Mouse (Mus musculus): ENCODE measurements at regions not wholly inside any gene's neighbourhood (a gene's known extent, or its start where the extent isn't known, plus 50 kb on each side); places are given as distances from the start of the nearest gene placed in this dataset.

DNA sequence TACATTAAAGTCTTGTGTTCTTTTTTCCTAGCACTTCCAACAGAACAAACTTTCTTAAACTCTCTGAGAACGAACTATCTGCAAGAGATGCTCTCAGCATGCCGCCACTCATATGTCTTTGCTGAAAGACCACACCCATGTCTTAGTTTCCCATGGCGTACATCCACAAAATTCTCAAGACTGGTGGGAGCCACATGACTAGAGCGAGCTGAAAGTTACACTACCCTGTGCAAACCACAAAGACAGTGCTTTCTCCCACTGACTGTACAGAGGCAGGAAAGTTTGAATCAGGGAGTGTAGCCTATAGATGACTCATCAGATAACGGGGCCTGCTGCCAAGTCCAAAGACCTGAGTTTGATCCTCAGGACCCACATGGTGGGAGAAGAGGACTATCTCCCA, 554.5 kb upstream of the Cdh11 start:
- DNase-seq = no peak
- no peaks in the 10 kb centered on the region for H3K27me3 ChIP-seq (ENCODE audit: control insufficient read depth, insufficient read depth, low read length)
- H3K27ac ChIP-seq (ENCODE audit: insufficient read depth, low read length) = no peak overlapping the region
- WGBS = 85% methylated on average over 5 of the region's 5 CpGs
- TF ChIP-seq CTCF (IDR thresholded peaks at IDR 0.05; ENCODE audit: borderline replicate concordance, insufficient read depth, low read depth, low read length) (no peak), POLR2A (IDR thresholded peaks at IDR 0.05; ENCODE audit: borderline replicate concordance, insufficient read depth, low read length) (no peak)
- no peak overlapping the region for H3K4me3 ChIP-seq (replicated peaks; ENCODE audit: insufficient read depth, low read depth, low read length)
- H3K4me1 ChIP-seq (ENCODE audit: control insufficient read depth, insufficient read depth, low read length) = no peaks in the 10 kb centered on the region

GRCm38 (mm10) chr8:103343891-103344290, 558.4 kb upstream of the Cdh11 start:
- Histone ChIP-seq H3K4me3 (replicated peaks; ENCODE audit: insufficient read depth, low read depth, low read length) (no peak overlapping the region), H3K27ac (ENCODE audit: insufficient read depth, low read length) (no peak overlapping the region), H3K27me3 (ENCODE audit: control insufficient read depth, insufficient read depth, low read length) (no peaks in the 10 kb centered on the region), H3K4me1 (ENCODE audit: control insufficient read depth, insufficient read depth, low read length) (no peaks in the 10 kb centered on the region)
- WGBS = 94% methylated on average over 3 of the region's 3 CpGs
- DNase-seq = no peak
- TF ChIP-seq CTCF (IDR thresholded peaks at IDR 0.05; ENCODE audit: borderline replicate concordance, insufficient read depth, low read depth, low read length) (no peak), POLR2A (IDR thresholded peaks at IDR 0.05; ENCODE audit: borderline replicate concordance, insufficient read depth, low read length) (no peak)

- Histone ChIP-seq H3K4me1 (ENCODE audit: control insufficient read depth, insufficient read depth, low read length) (no peaks in the 10 kb centered on the region), H3K4me3 (replicated peaks; ENCODE audit: insufficient read depth, low read depth, low read length) (no peak overlapping the region), H3K27me3 (ENCODE audit: control insufficient read depth, insufficient read depth, low read length) (no peaks in the 10 kb centered on the region), H3K27ac (ENCODE audit: insufficient read depth, low read length) (no peak overlapping the region)
- 80% methylated on average over 2 of the region's 2 CpGs for WGBS
- TF ChIP-seq CTCF (IDR thresholded peaks at IDR 0.05; ENCODE audit: borderline replicate concordance, insufficient read depth, low read depth, low read length) (no peak), POLR2A (IDR thresholded peaks at IDR 0.05; ENCODE audit: borderline replicate concordance, insufficient read depth, low read length) (no peak)
- no peak for DNase-seq
Measured at GRCm38 (mm10) chr8:103344871-103345270, 559.4 kb upstream of the Cdh11 start.

- Histone ChIP-seq H3K27me3 (ENCODE audit: control insufficient read depth, insufficient read depth, low read length) (no peaks in the 10 kb centered on the region), H3K4me3 (replicated peaks; ENCODE audit: insufficient read depth, low read depth, low read length) (no peak overlapping the region), H3K4me1 (ENCODE audit: control insufficient read depth, insufficient read depth, low read length) (no peaks in the 10 kb centered on the region), H3K27ac (ENCODE audit: insufficient read depth, low read length) (no peak overlapping the region)
- TF ChIP-seq POLR2A (IDR thresholded peaks at IDR 0.05; ENCODE audit: borderline replicate concordance, insufficient read depth, low read length) (no peak), CTCF (IDR thresholded peaks at IDR 0.05; ENCODE audit: borderline replicate concordance, insufficient read depth, low read depth, low read length) (no peak)
- no peak for DNase-seq
- 57% methylated on average over 7 of the region's 7 CpGs for WGBS
Measured at GRCm38 (mm10) chr8:103347158-103347871, 561.9 kb upstream of the Cdh11 start.

DNA sequence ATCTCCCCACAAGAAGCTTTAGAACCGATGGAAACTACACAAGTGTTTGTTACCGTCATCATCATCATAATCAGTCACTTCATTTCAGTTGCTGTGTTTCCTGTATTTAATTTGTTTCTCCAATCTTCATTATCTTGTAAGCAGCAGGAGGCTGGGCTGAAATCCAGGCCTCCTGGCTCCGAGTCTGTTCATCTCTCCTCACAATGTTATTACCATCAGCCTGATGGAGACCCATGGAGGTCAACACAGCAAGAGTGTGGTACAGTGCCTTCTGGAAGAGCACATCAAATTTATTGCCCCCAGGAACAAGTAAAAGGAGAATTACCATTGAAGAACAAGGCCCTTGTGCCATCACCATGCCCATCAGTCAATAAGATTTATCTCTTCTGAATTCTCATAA, 576.3 kb upstream of the Cdh11 start:
- no peaks in the 10 kb centered on the region for H3K4me1 ChIP-seq (ENCODE audit: control insufficient read depth, insufficient read depth, low read length)

GRCm38 (mm10) chr8:103370394-103370793, 585.0 kb upstream of the Cdh11 start:
- no peak for DNase-seq
- H3K4me1 ChIP-seq (ENCODE audit: control insufficient read depth, insufficient read depth, low read length) = no peaks in the 10 kb centered on the region
- H3K4me3 ChIP-seq (replicated peaks; ENCODE audit: insufficient read depth, low read depth, low read length) = no peak overlapping the region
- H3K27ac ChIP-seq (ENCODE audit: insufficient read depth, low read length) = no peak overlapping the region
- no peak for TF ChIP-seq POLR2A (IDR thresholded peaks at IDR 0.05; ENCODE audit: borderline replicate concordance, insufficient read depth, low read length)
- no peak for TF ChIP-seq CTCF (IDR thresholded peaks at IDR 0.05; ENCODE audit: borderline replicate concordance, insufficient read depth, low read depth, low read length)
- H3K27me3 ChIP-seq (ENCODE audit: control insufficient read depth, insufficient read depth, low read length) = no peaks in the 10 kb centered on the region; the same call in 1 of the 2 replicates
- 16% methylated on average over 2 of the region's 2 CpGs for WGBS

More for the DNA sequence above, 576.3 kb upstream of the Cdh11 start:
- no peaks in the 10 kb centered on the region for H3K27me3 ChIP-seq (ENCODE audit: control insufficient read depth, insufficient read depth, low read length)
- H3K4me3 ChIP-seq (replicated peaks; ENCODE audit: insufficient read depth, low read depth, low read length) = no peak overlapping the region
- peak in 1 of 2 experiments; percentile 14 for DNase-seq
- no peak overlapping the region for H3K27ac ChIP-seq (ENCODE audit: insufficient read depth, low read length)
- 16% methylated on average over 3 of the region's 3 CpGs for WGBS
- TF ChIP-seq POLR2A (IDR thresholded peaks at IDR 0.05; ENCODE audit: borderline replicate concordance, insufficient read depth, low read length) = no peak
- no peak for TF ChIP-seq CTCF (IDR thresholded peaks at IDR 0.05; ENCODE audit: borderline replicate concordance, insufficient read depth, low read depth, low read length)

DNA sequence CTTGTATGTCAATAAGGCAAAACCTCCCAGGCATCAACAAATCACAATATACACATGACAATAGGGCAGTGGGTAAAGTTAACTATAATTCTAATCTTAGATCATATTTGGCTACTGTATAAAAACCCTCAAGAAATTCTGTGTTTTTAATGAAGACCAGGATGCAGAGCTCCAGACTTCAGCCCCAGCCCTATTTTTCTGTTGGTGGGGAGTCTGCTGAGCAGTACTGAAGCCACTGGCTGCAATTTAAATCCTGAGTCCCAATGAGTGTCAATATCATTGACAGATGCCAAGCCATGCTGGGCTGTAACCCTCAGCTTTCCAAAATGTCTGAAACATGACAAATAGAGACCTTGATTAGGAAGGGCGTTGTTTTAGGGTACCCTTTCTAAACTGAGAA, 587.6 kb upstream of the Cdh11 start:
- H3K4me1 ChIP-seq (ENCODE audit: control insufficient read depth, insufficient read depth, low read length) = no peaks in the 10 kb centered on the region

DNA sequence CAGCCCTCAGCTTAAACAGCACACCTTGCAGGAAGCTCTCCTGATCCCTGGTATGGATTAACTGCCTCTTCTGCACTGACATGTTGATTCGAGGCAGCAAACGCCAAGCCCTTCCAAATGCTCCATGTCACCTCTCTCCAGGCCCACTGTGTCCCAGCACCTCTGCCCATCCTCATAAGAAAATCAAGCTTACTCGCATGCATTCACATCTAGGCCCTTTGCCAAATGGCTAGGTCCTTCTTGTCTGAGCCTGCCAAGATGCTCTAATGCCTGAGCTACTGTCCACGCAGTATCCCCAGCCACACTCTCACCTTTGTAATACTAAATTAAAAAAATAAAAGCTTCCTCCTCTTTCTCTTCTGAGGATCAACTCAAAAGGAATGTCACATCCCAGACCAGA, 588.7 kb upstream of the Cdh11 start:
- no peaks in the 10 kb centered on the region for H3K4me1 ChIP-seq (ENCODE audit: control insufficient read depth, insufficient read depth, low read length)
- TF ChIP-seq CTCF (IDR thresholded peaks at IDR 0.05; ENCODE audit: borderline replicate concordance, insufficient read depth, low read depth, low read length) (no peak), POLR2A (IDR thresholded peaks at IDR 0.05; ENCODE audit: borderline replicate concordance, insufficient read depth, low read length) (no peak)
- DNase-seq = no peak
- WGBS = 11% methylated on average over 4 of the region's 4 CpGs
- no peaks in the 10 kb centered on the region; the same call in 1 of the 2 replicates for H3K27me3 ChIP-seq (ENCODE audit: control insufficient read depth, insufficient read depth, low read length)
- H3K27ac ChIP-seq (ENCODE audit: insufficient read depth, low read length) = no peak overlapping the region
- H3K4me3 ChIP-seq (replicated peaks; ENCODE audit: insufficient read depth, low read depth, low read length) = no peak overlapping the region

More for the DNA sequence above, 587.6 kb upstream of the Cdh11 start:
- H3K27me3 ChIP-seq (ENCODE audit: control insufficient read depth, insufficient read depth, low read length) = no peaks in the 10 kb centered on the region; the same call in 1 of the 2 replicates
- 45% methylated on average over 1 of the region's 1 CpGs for WGBS
- no peak overlapping the region for H3K4me3 ChIP-seq (replicated peaks; ENCODE audit: insufficient read depth, low read depth, low read length)
- no peak for DNase-seq
- TF ChIP-seq POLR2A (IDR thresholded peaks at IDR 0.05; ENCODE audit: borderline replicate concordance, insufficient read depth, low read length) (no peak), CTCF (IDR thresholded peaks at IDR 0.05; ENCODE audit: borderline replicate concordance, insufficient read depth, low read depth, low read length) (no peak)
- no peak overlapping the region for H3K27ac ChIP-seq (ENCODE audit: insufficient read depth, low read length)
